9 mouse cellular contexts compared by ENCODE assay signal in the genomic region with DNA sequence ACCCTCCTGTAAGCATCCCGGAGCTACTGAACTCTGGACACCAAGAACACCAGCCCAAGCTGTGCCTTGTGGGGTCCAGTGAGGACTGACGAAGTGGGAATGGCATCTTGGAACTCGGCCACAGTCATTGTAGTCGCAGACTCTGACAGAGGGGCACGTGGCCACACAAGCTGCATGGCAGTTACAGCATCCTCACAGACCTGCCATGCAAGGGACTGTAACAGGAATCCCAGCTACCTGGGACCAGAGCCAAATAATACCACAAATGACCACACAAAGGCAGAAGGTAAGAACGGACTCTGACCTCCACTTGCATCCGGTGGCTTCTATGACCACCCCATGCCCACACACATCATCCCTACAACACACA. TPM values are rescaled to one million over a fixed set of nuclear protein-coding genes. Genes with fewer than 3 reads are reported as not detected.
DNase-seq lines count a peak whose midpoint lies in the region; ATAC-seq and TF ChIP-seq lines count a peak whose summit lies in the region.
"Had no signal": no experiment of that assay in that cellular context is flagged by ENCODE, and none has a peak within 500 bp of the region (broad histone marks: within the 10 kb centered on the region; RNA-seq: fewer than 3 reads in every experiment).

No protein-coding gene starts in this region.

- no peak overlapping the region for H3K9ac ChIP-seq in kidney, postnatal 0 days (ENCODE audit: low read depth, low read length)
- peak overlapping the region; percentile 55 for H3K9ac ChIP-seq in MEL (ENCODE audit: control insufficient read depth, low read depth, low read length, poor library complexity, severe bottlenecking)

- no peaks in the 10 kb centered on the region for H3K79me2 ChIP-seq in MEL (ENCODE audit: control insufficient read depth, insufficient read depth, low read length, poor library complexity)

- no peaks in the 10 kb centered on the region for H3K36me3 ChIP-seq in kidney, postnatal 0 days (ENCODE audit: insufficient read depth, low read length)
- peaks cover 0 to 4% of the 10 kb centered on the region in 2 experiments; a peak in 2 of 4 replicates for H3K36me3 ChIP-seq in MEL (ENCODE audit: control insufficient read depth in 1 of 2, insufficient read depth in 2 of 2, low read length in 2 of 2)

- H3K27me3 ChIP-seq in kidney, postnatal 0 days (ENCODE audit: insufficient read depth, low read length) = no peaks in the 10 kb centered on the region
- H3K27me3 ChIP-seq in MEL (ENCODE audit: control insufficient read depth in 1 of 2, insufficient read depth in 2 of 2, low read length in 2 of 2) = no peaks in the 10 kb centered on the region

- intact Hi-C loops in left cerebral cortex, postnatal 14 days (cut with DNase I) = no loop called here

- no peak for TF ChIP-seq RAD21 in MEL (IDR thresholded peaks at IDR 0.05; ENCODE audit: low read depth, low read length)

- peak; percentile 63 for ATAC-seq in kidney, postnatal 0 days (replicated peaks; ENCODE audit: low FRiP score, low read depth)

- DNase-seq in kidney, postnatal 0 days (ENCODE audit: low spot score) = no peak
- no peak for DNase-seq in kidney, adult 11 months
- peak; percentile 52 for DNase-seq in MEL (ENCODE audit: low read depth, low spot score)
- peak; percentile 69 for DNase-seq in lung, postnatal 10 days
- DNase-seq in ovary, postnatal 14 days (ENCODE audit: low spot score) = no peak
- DNase-seq in left cerebral cortex, postnatal 14 days (ENCODE audit: low spot score in 2 of 2) = no peak
- DNase-seq: right cerebral cortex, adult 18-20 months had no signal

- no peak for TF ChIP-seq POLR2A in MEL (IDR thresholded peaks at IDR 0.05; ENCODE audit: control insufficient read depth in 1 of 2, insufficient read depth in 1 of 2, low read depth in 1 of 2, low read length in 2 of 2, poor library complexity in 1 of 2)

- no peak overlapping the region for H3K4me3 ChIP-seq in kidney, postnatal 0 days (replicated peaks; ENCODE audit: low read depth, low read length)
- H3K4me3 ChIP-seq in MEL (ENCODE audit: control insufficient read depth in 1 of 2, insufficient read depth in 1 of 2, low read depth in 2 of 2, low read length in 2 of 2) = peak overlapping the region; percentile 25 to 44
- H3K4me3 ChIP-seq in brown adipose tissue, adult 24 weeks (ENCODE audit: insufficient read depth, low read depth, low read length) = no peak overlapping the region

- H3K4me1 ChIP-seq in kidney, postnatal 0 days (replicated peaks; ENCODE audit: insufficient read depth, low read length) = peaks cover 13% of the 10 kb centered on the region; the same call in 1 of the 2 replicates
- H3K4me1 ChIP-seq in MEL (ENCODE audit: control insufficient read depth in 1 of 2, insufficient read depth in 2 of 2, low read length in 2 of 2) = peaks cover 0 to 12% of the 10 kb centered on the region in 2 experiments; a peak in 3 of 4 replicates
- peaks cover 5% of the 10 kb centered on the region for H3K4me1 ChIP-seq in brown adipose tissue, adult 24 weeks (ENCODE audit: control insufficient read depth, insufficient read depth, insufficient read length, low read length)

- H3K27ac ChIP-seq in kidney, postnatal 0 days = peak overlapping the region; percentile 68
- peak overlapping the region; percentile 89 for H3K27ac ChIP-seq in MEL (ENCODE audit: control insufficient read depth, low read depth, low read length)
- H3K27ac ChIP-seq in brown adipose tissue, adult 24 weeks (replicated peaks; ENCODE audit: low read depth, low read length) = peak overlapping the region; percentile 68
- H3K27ac ChIP-seq: macrophage had no signal

- WGBS in kidney, postnatal 0 days = 46% methylated on average over 7 of the region's 7 CpGs

- TF ChIP-seq CTCF in kidney, postnatal 0 days (IDR thresholded peaks at IDR 0.05; ENCODE audit: low read depth) = no peak
- TF ChIP-seq CTCF in MEL (IDR thresholded peaks at IDR 0.05 in 2 of 3, conservative IDR thresholded peaks at IDR 0.05 in 1 of 3; ENCODE audit: control insufficient read depth in 1 of 3, insufficient read depth in 1 of 3, low read depth in 2 of 3, low read length in 3 of 3, poor library complexity in 1 of 3, severe bottlenecking in 1 of 3) = no peak

- no peak overlapping the region for H3K4me2 ChIP-seq in kidney, postnatal 0 days (ENCODE audit: low read length)

- TF ChIP-seq EP300 in MEL (IDR thresholded peaks at IDR 0.05; ENCODE audit: low read depth in 1 of 2, low read length in 2 of 2) = no peak

- no peaks in the 10 kb centered on the region for H3K9me3 ChIP-seq in kidney, postnatal 0 days (replicated peaks; ENCODE audit: low read length)
- H3K9me3 ChIP-seq in MEL (replicated peaks; ENCODE audit: insufficient read depth, low read length) = no peaks in the 10 kb centered on the region

TF ChIP-seq in MEL, 35 proteins besides CTCF, POLR2A, EP300 and RAD21:
- TF ChIP-seq MAX (IDR thresholded peaks at IDR 0.05; ENCODE audit: low read length) = peak; percentile 60
- no peak for TF ChIP-seq SIN3A (IDR thresholded peaks at IDR 0.05; ENCODE audit: low read length)
- no peak for TF ChIP-seq TAL1 (IDR thresholded peaks at IDR 0.05; ENCODE audit: low read length)
- TF ChIP-seq RCOR1 (IDR thresholded peaks at IDR 0.05; ENCODE audit: low read depth, low read length) = no peak
- no peak for TF ChIP-seq POLR2AphosphoS5 (IDR thresholded peaks at IDR 0.05; ENCODE audit: borderline replicate concordance, low read depth, low read length)
- peak; percentile 79 for TF ChIP-seq MXI1 (IDR thresholded peaks at IDR 0.05; ENCODE audit: low read depth, low read length)
- peak; percentile 78 for TF ChIP-seq USF1 (IDR thresholded peaks at IDR 0.05; ENCODE audit: low read depth, low read length)
- TF ChIP-seq MYC (IDR thresholded peaks at IDR 0.05; ENCODE audit: low read depth, low read length) = peak; percentile 44; the same call in 1 of the 2 replicates
TF ChIP-seq in MEL: peak in this region for 4.

RNA-seq across cellular contexts. Expression of a gene that starts 20.2 kb away (rescaled TPM):
- polyA plus RNA-seq in kidney, postnatal 0 days (2015; fragmentation: Nextera tagmentation; extraction: Ambion mirVana) = 109 and 125 TPM in 2 replicates
- total RNA-seq in MEL (2012; rRNA removed) = 4.2 and 7.2 TPM in 2 replicates
- polyA plus RNA-seq in MEL (2012; ENCODE audit: insufficient read depth in 1 of 2, insufficient read length in 2 of 2, low read depth in 1 of 2, low replicate concordance in 2 of 2, missing spikeins in 1 of 2) = 10 to 100 TPM in 1 of 2 experiments, not detected in 1; 33.2 TPM
- 7.4 and 18.4 TPM in 2 replicates for polyA plus RNA-seq in brown adipose tissue, adult 24 weeks (2012; ENCODE audit: insufficient read depth, insufficient read length, missing spikeins)
- 100 to 1,000 TPM in 1 of 2 experiments, 10 to 100 TPM in 1; 93.3 to 110 TPM for total RNA-seq in left cerebral cortex, postnatal 14 days (2021)

RNA-seq across cellular contexts. Expression of a gene that starts 30.9 kb away (rescaled TPM):
- not detected in 2 replicates for polyA plus RNA-seq in kidney, postnatal 0 days (2015; fragmentation: Nextera tagmentation; extraction: Ambion mirVana)
- 0.04 and 0.07 TPM in 2 replicates for total RNA-seq in MEL (2012; rRNA removed)
- 1 to 10 TPM in 1 of 2 experiments, not detected in 1; 1.3 TPM for polyA plus RNA-seq in MEL (2012; ENCODE audit: insufficient read depth in 1 of 2, insufficient read length in 2 of 2, low read depth in 1 of 2, low replicate concordance in 2 of 2, missing spikeins in 1 of 2)
- polyA plus RNA-seq in brown adipose tissue, adult 24 weeks (2012; ENCODE audit: insufficient read depth, insufficient read length, missing spikeins) = not detected in 2 replicates
- not detected for total RNA-seq in left cerebral cortex, postnatal 14 days (2021)

RNA-seq across cellular contexts. Expression of a gene that starts 36.5 kb away (rescaled TPM):
- 17.5 and 20.0 TPM in 2 replicates for polyA plus RNA-seq in kidney, postnatal 0 days (2015; fragmentation: Nextera tagmentation; extraction: Ambion mirVana)
- total RNA-seq in MEL (2012; rRNA removed) = 1.6 and 1.7 TPM in 2 replicates
- 1 to 10 TPM in 1 of 2 experiments, not detected in 1; 6.8 TPM for polyA plus RNA-seq in MEL (2012; ENCODE audit: insufficient read depth in 1 of 2, insufficient read length in 2 of 2, low read depth in 1 of 2, low replicate concordance in 2 of 2, missing spikeins in 1 of 2)
- 1.2 and 1.5 TPM in 2 replicates for polyA plus RNA-seq in brown adipose tissue, adult 24 weeks (2012; ENCODE audit: insufficient read depth, insufficient read length, missing spikeins)
- 1 to 10 TPM; 2.0 to 2.4 TPM for total RNA-seq in left cerebral cortex, postnatal 14 days (2021)

Comparison
In these comparisons a context has a peak if more than half of its experiments do, and no peak if none do; other contexts are left out.
1. DNase-seq: peak in MEL (single experiment) and lung, postnatal 10 days (single experiment); none in kidney, postnatal 0 days (single experiment), kidney, adult 11 months (single experiment), ovary, postnatal 14 days (single experiment) and left cerebral cortex, postnatal 14 days (0 of 2).
2. H3K4me3 ChIP-seq: peak in MEL (2 of 2); none in kidney, postnatal 0 days (single experiment) and brown adipose tissue, adult 24 weeks (single experiment).
3. Peak in every context shown above with its lines, with median percentiles within 50 percentile points of each other: H3K27ac ChIP-seq.